Mouse (Mus musculus) bone marrow, adult 2 months (tissue): ENCODE results near the gene Eef1b2.

ENCODE experiments used
- CTCF ChIP-seq: fragments of 200-500 bp; IDR thresholded peaks from 2 replicates; pipeline ENCODE4 v1.5.1; 2011; ENCODE audit warnings: low read length, control low read depth; ENCODE audit not compliant: control insufficient read depth, insufficient read depth
- POLR2A ChIP-seq: fragments of 200-500 bp; IDR thresholded peaks from 2 replicates; pipeline ENCODE4 v1.6.1; 2011; ENCODE audit warnings: low read depth, mild to moderate bottlenecking, control low read depth, low read length, borderline replicate concordance; ENCODE audit not compliant: control insufficient read depth

- TF ChIP-seq POLR2A (no peak), CTCF (no peak)
These were observed 14.2 kb downstream of the Eef1b2 start for GRCm38 (mm10) chr1:63190851-63191250.
